Mouse (Mus musculus): ENCODE data around the gene Rnase13.

Gene Rnase13

GRCm38 (mm10) chr14:51877517-51877916, 45.1 kb downstream of the Rnase13 start:
- no peak for DNase-seq (ENCODE audit: low read depth, low spot score)

- DNase-seq (ENCODE audit: low read depth, low spot score): no peak
Observed at GRCm38 (mm10) chr14:51871741-51872140, 50.8 kb downstream of the Rnase13 start.

All from c-Kit-negative CD71-positive TER-119-positive erythroid progenitor cells, embryonic 14.5 days (primary cell).